Mouse (Mus musculus) small intestine, adult 2 months (tissue): ENCODE results near the gene Tubb2a.
"Not testable (repeated sequence)": the region's sequence is repeated elsewhere in the genome, so short reads cannot be mapped to it uniquely, and the experiment has no call there.

Source experiments
- CTCF ChIP-seq: fragments of 200-500 bp; IDR thresholded peaks from 2 replicates; pipeline ENCODE4 v1.5.1; 2012; ENCODE audit warnings: low read depth, mild to moderate bottlenecking, control low read depth, inconsistent platforms, low read length, moderate library complexity, mixed read lengths; ENCODE audit not compliant: insufficient replicate concordance, insufficient read length; ENCODE audit errors: extremely low read depth
- POLR2A ChIP-seq: fragments of 200-500 bp; IDR thresholded peaks from 2 replicates; pipeline ENCODE4 v1.6.1; 2012; ENCODE audit warnings: low read depth, mild to moderate bottlenecking, control low read depth, inconsistent platforms, low read length, moderate library complexity

GRCm38 (mm10) chr13:34075893-34076292, 1.9 kb downstream of the Tubb2a start:
- not testable (repeated sequence) for TF ChIP-seq POLR2A, CTCF
